Mouse (Mus musculus) forebrain, embryonic 11.5 days (tissue): ENCODE results near the gene Cpb2. TPM values are rescaled to one million over a fixed set of nuclear protein-coding genes. Genes with fewer than 3 reads are reported as not detected.
A peak's percentile ranks its signal among the peaks of the same experiment; 100 is the strongest.

Source experiments
- ATAC-seq: fragments of 200-750 bp; cut with Nextera tagmentation; replicated peaks from 2 replicates; pipeline ENCODE4 v1.8.0; 2017; ENCODE audit warnings: moderate TSS enrichment; ENCODE audit not compliant: low FRiP score
- DNase-seq: peaks from one replicate; pipeline ENCODE4 v3.0.0-alpha.2; 2017; ENCODE audit warnings: low spot score
- H3K27ac ChIP-seq: fragments of 300-500 bp; sonication (generic); 2 replicates; pipeline ENCODE4 v1.5.1; 2014; ENCODE audit warnings: low read depth, low read length
- H3K27me3 ChIP-seq: fragments of 300-500 bp; sonication (generic); 2 replicates; pipeline ENCODE4 v1.6.1; 2014; ENCODE audit warnings: mild to moderate bottlenecking, low read length, mixed read lengths; ENCODE audit not compliant: control insufficient read depth, insufficient read depth
- H3K36me3 ChIP-seq: fragments of 300-500 bp; sonication (generic); 2 replicates; pipeline ENCODE4 v1.6.1; 2014; ENCODE audit warnings: mild to moderate bottlenecking, low read length, moderate library complexity, mixed read lengths; ENCODE audit not compliant: control insufficient read depth, insufficient read depth
- H3K4me1 ChIP-seq: fragments of 300-500 bp; sonication (generic); replicated peaks from 2 replicates; pipeline ENCODE4 v1.6.1; 2014; ENCODE audit warnings: low read length, mixed read lengths; ENCODE audit not compliant: control insufficient read depth, insufficient read depth
- H3K4me2 ChIP-seq: fragments of 300-500 bp; sonication (generic); 2 replicates; pipeline ENCODE4 v1.6.1; 2014; ENCODE audit warnings: low read depth, mild to moderate bottlenecking, low read length, moderate library complexity, mixed read lengths; ENCODE audit not compliant: severe bottlenecking
- H3K4me3 ChIP-seq: fragments of 300-500 bp; sonication (generic); 2 replicates; pipeline ENCODE4 v1.5.1; 2014; ENCODE audit warnings: low read depth, low read length
- H3K9ac ChIP-seq: fragments of 300-500 bp; sonication (generic); 2 replicates; pipeline ENCODE4 v1.6.1; 2014; ENCODE audit warnings: low read length
- H3K9me3 ChIP-seq: fragments of 300-500 bp; sonication (generic); 2 replicates; pipeline ENCODE4 v1.6.1; 2016; ENCODE audit warnings: low read length, mixed read lengths; ENCODE audit not compliant: control insufficient read depth
- WGBS: fragments of 180-500 bp; shearing (Covaris S2); extraction: QIAGEN DNeasy Blood & Tissue Kit; methylation state at CpG from one replicate; pipeline ENCODE4 v1.1.7; 2014; 5-methylcytosine and 5-hydroxymethylcytosine counted together
- polyA plus RNA-seq: library from polyadenylated mRNA; unstranded; fragments of >200 nt; fragmentation: Nextera tagmentation; extraction: Ambion mirVana; gene quantifications from 2 replicates; pipeline ENCODE4 v1.2.1, GENCODE M21; 2014

Gene Cpb2
- polyA plus RNA-seq, 1 experiment from 2014 or later, result not detected

GRCm38 (mm10) chr14:75279716-75280115 lies 37.6 kb downstream of the Cpb2 start:
- Histone ChIP-seq H3K36me3 (no peaks in the 10 kb centered on the region), H3K4me2 (no peak overlapping the region), H3K27ac (no peak overlapping the region), H3K4me3 (no peak overlapping the region), H3K4me1 (no peaks in the 10 kb centered on the region), H3K9me3 (no peaks in the 10 kb centered on the region), H3K9ac (no peak overlapping the region), H3K27me3 (no peaks in the 10 kb centered on the region)
- no peak for ATAC-seq
- 94% methylated on average over 6 of the region's 6 CpGs for WGBS
- no peak for DNase-seq

- WGBS, result 78% methylated on average over 5 of the region's 5 CpGs
- no peaks in the 10 kb centered on the region for H3K36me3 ChIP-seq
- H3K27ac ChIP-seq, result no peak overlapping the region
- ATAC-seq, result no peak
- H3K27me3 ChIP-seq, result no peaks in the 10 kb centered on the region
- H3K4me3 ChIP-seq, result no peak overlapping the region
- no peaks in the 10 kb centered on the region for H3K9me3 ChIP-seq
- H3K9ac ChIP-seq, result no peak overlapping the region
- peaks cover under 1% of the 10 kb centered on the region; the same call in 1 of the 2 replicates for H3K4me1 ChIP-seq
- no peak for DNase-seq
- H3K4me2 ChIP-seq, result no peak overlapping the region
Measured at GRCm38 (mm10) chr14:75280406-75280805, 38.3 kb downstream of the Cpb2 start.

- no peak overlapping the region for H3K27ac ChIP-seq
- DNase-seq (no peak), ATAC-seq (peak; percentile 59)
- H3K9me3 ChIP-seq, result no peaks in the 10 kb centered on the region
- peak overlapping the region; percentile 78 for H3K4me2 ChIP-seq
- no peaks in the 10 kb centered on the region for H3K27me3 ChIP-seq
- peaks cover 2% of the 10 kb centered on the region; the same call in 1 of the 2 replicates for H3K4me1 ChIP-seq
- H3K36me3 ChIP-seq, result no peaks in the 10 kb centered on the region
- WGBS, result 6% methylated on average over 19 of the region's 19 CpGs
- H3K4me3 ChIP-seq, result peak overlapping the region; percentile 98
- peak overlapping the region; percentile 89 for H3K9ac ChIP-seq
Measured at GRCm38 (mm10) chr14:75283609-75284192, 41.6 kb downstream of the Cpb2 start.

GRCm38 (mm10) chr14:75284193-75284915 lies 42.3 kb downstream of the Cpb2 start, which contains the start of gene Zc3h13:
Gene Zc3h13 (plus strand): TSS chr14:75284373.
- Histone ChIP-seq H3K36me3 (no peaks in the 10 kb centered on the region), H3K4me1 (peaks cover 2% of the 10 kb centered on the region; the same call in 1 of the 2 replicates), H3K27me3 (no peaks in the 10 kb centered on the region), H3K4me2 (peak within 1 kb of the TSS; percentile 78), H3K4me3 (peak within 1 kb of the TSS; percentile 98), H3K9ac (peak within 1 kb of the TSS; percentile 89), H3K9me3 (no peaks in the 10 kb centered on the region), H3K27ac (peak within 1 kb of the TSS; percentile 47; the same call in 1 of the 2 replicates)
- DNase-seq (peak; percentile 98), ATAC-seq (peak; percentile 98)
- under 1% methylated on average over 61 of the region's 61 CpGs for WGBS

- H3K4me2 ChIP-seq, result no peak overlapping the region
- H3K9me3 ChIP-seq, result no peaks in the 10 kb centered on the region
- no peak overlapping the region for H3K27ac ChIP-seq
- no peaks in the 10 kb centered on the region for H3K27me3 ChIP-seq
- H3K36me3 ChIP-seq, result no peaks in the 10 kb centered on the region
- WGBS, result 94% methylated on average over 1 of the region's 1 CpGs
- H3K4me1 ChIP-seq, result no peaks in the 10 kb centered on the region
- H3K4me3 ChIP-seq, result no peak overlapping the region
- DNase-seq (no peak), ATAC-seq (no peak)
- H3K9ac ChIP-seq, result no peak overlapping the region
Measured at GRCm38 (mm10) chr14:75301081-75301480, 59.0 kb downstream of the Cpb2 start.

- H3K9me3 ChIP-seq, result no peaks in the 10 kb centered on the region
- ATAC-seq (no peak), DNase-seq (no peak)
- H3K4me2 ChIP-seq, result no peak overlapping the region
- WGBS, result 48% methylated on average over 5 of the region's 5 CpGs
- H3K4me3 ChIP-seq, result no peak overlapping the region
- no peaks in the 10 kb centered on the region for H3K4me1 ChIP-seq
- no peak overlapping the region for H3K27ac ChIP-seq
- no peaks in the 10 kb centered on the region for H3K36me3 ChIP-seq
- no peaks in the 10 kb centered on the region for H3K27me3 ChIP-seq
- H3K9ac ChIP-seq, result no peak overlapping the region
Measured at GRCm38 (mm10) chr14:75303807-75304206, 61.7 kb downstream of the Cpb2 start.

GRCm38 (mm10) chr14:75307855-75308254 lies 65.8 kb downstream of the Cpb2 start:
- Histone ChIP-seq H3K4me2 (no peak overlapping the region), H3K9me3 (no peaks in the 10 kb centered on the region), H3K4me3 (no peak overlapping the region), H3K9ac (no peak overlapping the region), H3K4me1 (no peaks in the 10 kb centered on the region), H3K27me3 (no peaks in the 10 kb centered on the region), H3K27ac (no peak overlapping the region), H3K36me3 (no peaks in the 10 kb centered on the region)
- ATAC-seq (no peak), DNase-seq (no peak)

- Histone ChIP-seq H3K27me3 (no peaks in the 10 kb centered on the region), H3K36me3 (no peaks in the 10 kb centered on the region), H3K4me1 (no peaks in the 10 kb centered on the region), H3K9me3 (no peaks in the 10 kb centered on the region), H3K9ac (no peak overlapping the region), H3K27ac (no peak overlapping the region), H3K4me2 (no peak overlapping the region), H3K4me3 (no peak overlapping the region)
- ATAC-seq (no peak), DNase-seq (no peak)
- 74% methylated on average over 5 of the region's 5 CpGs for WGBS
Measured at GRCm38 (mm10) chr14:75309336-75309992, 67.4 kb downstream of the Cpb2 start.
